Mouse (Mus musculus) neural tube, embryonic 14.5 days (tissue): ENCODE measurements around the gene Bach2. TPM values are rescaled to one million over a fixed set of nuclear protein-coding genes. Genes with fewer than 3 reads are reported as not detected.

ENCODE experiments used
- ATAC-seq: fragments of 200-750 bp; cut with Nextera tagmentation; 2 replicates; pipeline ENCODE4 v1.8.0; 2017; ENCODE audit warnings: low read depth, mild to moderate bottlenecking, moderate TSS enrichment, moderate library complexity
- H3K27ac ChIP-seq: fragments of 300-500 bp; sonication (generic); 2 replicates; pipeline ENCODE4 v1.5.1; 2014; ENCODE audit warnings: low read depth, mild to moderate bottlenecking, control low read depth, low read length, moderate library complexity, mixed read lengths
- H3K27me3 ChIP-seq: fragments of 300-500 bp; sonication (generic); 2 replicates; pipeline ENCODE4 v1.6.1; 2014; ENCODE audit warnings: low read length; ENCODE audit not compliant: control insufficient read depth, insufficient read depth
- H3K36me3 ChIP-seq: fragments of 300-500 bp; sonication (generic); 2 replicates; pipeline ENCODE4 v1.6.1; 2014; ENCODE audit warnings: low read length, mixed read lengths; ENCODE audit not compliant: control insufficient read depth, insufficient read depth
- H3K4me1 ChIP-seq: fragments of 300-500 bp; sonication (generic); 2 replicates; pipeline ENCODE4 v1.6.1; 2014; ENCODE audit warnings: low read length; ENCODE audit not compliant: control insufficient read depth, insufficient read depth
- H3K4me2 ChIP-seq: fragments of 300-500 bp; sonication (generic); 2 replicates; pipeline ENCODE4 v1.6.1; 2014; ENCODE audit warnings: mild to moderate bottlenecking, low read depth, low read length, control low read depth
- H3K4me3 ChIP-seq: fragments of 300-500 bp; sonication (generic); 2 replicates; pipeline ENCODE4 v1.5.1; 2014; ENCODE audit warnings: low read depth, low read length, control low read depth, mixed read lengths
- H3K9ac ChIP-seq: fragments of 300-500 bp; sonication (generic); replicated peaks from 2 replicates; pipeline ENCODE4 v1.6.1; 2014; ENCODE audit warnings: low read depth, mild to moderate bottlenecking, control low read depth, low read length, mixed read lengths
- H3K9me3 ChIP-seq: fragments of 300-500 bp; sonication (generic); 2 replicates; pipeline ENCODE4 v1.6.1; 2016; ENCODE audit warnings: low read length; ENCODE audit not compliant: control insufficient read depth
- WGBS: fragments of 180-500 bp; shearing (Covaris S2); extraction: QIAGEN DNeasy Blood & Tissue Kit; methylation state at CpG from one replicate; pipeline ENCODE4 v1.1.7; 2014; 5-methylcytosine and 5-hydroxymethylcytosine counted together
- polyA plus RNA-seq: library from polyadenylated mRNA; unstranded; fragments of >200 nt; fragmentation: Nextera tagmentation; extraction: Ambion mirVana; gene quantifications from 2 replicates; pipeline ENCODE4 v1.2.1, GENCODE M21; 2014

Gene Bach2
- polyA plus RNA-seq, 1 experiment from 2014 or later = 32.4 TPM

DNA sequence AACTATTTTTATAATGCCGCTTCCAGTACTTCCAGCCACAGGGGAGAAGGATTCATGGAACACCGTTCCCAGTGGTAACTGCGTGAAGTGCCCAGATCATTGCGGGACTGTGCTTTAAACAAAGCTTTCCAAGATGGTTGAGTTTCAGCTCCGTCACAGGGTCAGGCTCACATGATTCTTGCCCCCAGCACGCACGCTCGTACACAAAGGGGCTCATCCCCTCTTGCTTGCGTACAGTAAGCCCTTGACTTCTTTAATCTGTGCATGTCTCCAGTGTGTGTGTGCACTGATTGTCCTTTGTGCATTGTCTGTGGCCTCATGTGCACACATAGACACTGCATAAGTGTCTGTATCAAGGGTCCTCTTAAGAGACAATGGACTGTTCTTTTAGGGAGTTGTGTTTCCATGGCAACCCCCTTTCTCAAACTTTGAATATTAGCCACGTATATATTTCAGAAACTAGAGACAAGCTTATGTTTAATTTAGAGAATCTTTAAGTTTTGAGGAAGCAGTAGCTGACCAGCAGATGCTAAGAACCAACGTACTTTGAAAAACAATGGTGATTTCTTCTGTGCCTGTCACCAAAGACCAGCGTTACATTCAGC, 119.5 kb downstream of the Bach2 start:
- H3K27ac ChIP-seq = peak overlapping the region; percentile 78
- H3K27me3 ChIP-seq = no peaks in the 10 kb centered on the region
- H3K4me1 ChIP-seq = peaks cover 32% of the 10 kb centered on the region
- H3K36me3 ChIP-seq = no peaks in the 10 kb centered on the region
- 26% methylated on average over 12 of the region's 12 CpGs for WGBS
- no peak overlapping the region for H3K9ac ChIP-seq
- ATAC-seq = no peak
- peak overlapping the region; percentile 17; the same call in 1 of the 2 replicates for H3K4me2 ChIP-seq
- H3K9me3 ChIP-seq = no peaks in the 10 kb centered on the region
- no peak overlapping the region for H3K4me3 ChIP-seq

DNA sequence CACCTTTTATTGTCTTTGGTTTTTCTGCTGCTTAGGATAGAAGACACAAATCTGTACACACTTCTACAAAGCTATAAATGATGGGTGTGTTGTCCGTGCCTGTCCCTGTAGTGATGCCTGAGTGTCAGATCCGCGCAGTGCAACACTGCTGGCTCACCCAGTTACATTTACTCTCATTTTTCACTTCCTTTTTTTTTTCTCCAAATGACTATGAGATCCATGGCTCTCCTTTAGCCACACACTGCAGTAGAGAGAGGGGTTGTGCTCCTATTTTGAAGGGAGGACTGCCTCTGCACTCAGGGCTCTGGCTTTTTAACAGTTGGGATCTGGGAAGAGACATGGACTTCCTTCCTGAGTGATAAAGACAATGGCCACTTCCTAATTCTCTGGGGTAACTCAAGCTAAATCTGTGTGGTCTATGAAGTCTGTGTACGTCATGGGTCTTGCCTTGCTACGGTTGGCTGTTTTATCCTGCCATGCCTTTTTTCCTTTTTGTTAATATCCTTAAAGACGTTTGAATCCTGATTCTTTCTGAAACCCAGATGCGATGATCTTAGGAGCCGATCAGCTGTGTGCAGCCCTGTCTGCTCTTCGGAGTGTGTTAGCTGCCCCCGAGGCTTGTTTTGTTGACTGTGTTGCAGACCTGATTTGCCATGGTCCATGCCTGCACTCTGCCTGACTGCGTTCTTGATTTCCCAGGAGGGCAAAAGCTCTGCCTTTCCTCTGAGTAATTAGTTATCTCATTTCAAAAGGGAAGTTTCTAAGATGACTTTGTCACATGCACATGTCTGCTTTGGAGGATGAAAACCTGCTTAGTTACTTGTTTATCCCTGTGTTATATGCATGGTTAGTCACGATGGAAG, 120.2 kb downstream of the Bach2 start:
- Histone ChIP-seq H3K4me1 (peaks cover 35% of the 10 kb centered on the region), H3K27ac (peak overlapping the region; percentile 78), H3K27me3 (no peaks in the 10 kb centered on the region), H3K4me3 (no peak overlapping the region), H3K4me2 (peak overlapping the region; percentile 17; the same call in 1 of the 2 replicates), H3K36me3 (no peaks in the 10 kb centered on the region), H3K9me3 (no peaks in the 10 kb centered on the region), H3K9ac (no peak overlapping the region)
- peak; percentile 82 for ATAC-seq
- WGBS = 20% methylated on average over 12 of the region's 12 CpGs

DNA sequence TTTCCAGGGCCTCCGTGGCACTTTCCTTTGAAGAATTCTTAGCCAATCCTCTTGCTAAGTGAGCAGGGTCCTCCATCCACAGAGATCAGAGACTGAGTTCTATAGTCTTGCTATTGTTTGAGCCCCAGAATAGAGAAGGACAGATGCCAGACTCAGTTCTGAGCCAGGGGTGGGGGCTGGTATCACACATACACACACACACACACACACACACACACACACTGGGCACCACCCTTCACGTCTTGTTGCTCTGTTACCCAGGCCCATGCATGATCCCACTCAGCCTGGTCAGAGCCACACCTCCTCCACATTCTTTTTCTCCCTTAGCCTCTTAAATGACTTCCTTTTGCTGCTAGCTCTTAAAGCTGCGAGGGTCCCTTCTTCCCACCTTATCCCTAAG, 121.0 kb downstream of the Bach2 start:
- Histone ChIP-seq H3K9ac (no peak overlapping the region), H3K27ac (peak overlapping the region; percentile 78), H3K4me1 (peaks cover 36% of the 10 kb centered on the region), H3K27me3 (no peaks in the 10 kb centered on the region), H3K9me3 (no peaks in the 10 kb centered on the region), H3K4me2 (no peak overlapping the region), H3K36me3 (no peaks in the 10 kb centered on the region), H3K4me3 (no peak overlapping the region)
- ATAC-seq = peak; percentile 26; the same call in 1 of the 2 replicates
- 37% methylated on average over 3 of the region's 3 CpGs for WGBS

- Histone ChIP-seq H3K4me2 (no peak overlapping the region), H3K4me1 (peaks cover 40% of the 10 kb centered on the region), H3K9me3 (no peaks in the 10 kb centered on the region), H3K9ac (no peak overlapping the region), H3K4me3 (no peak overlapping the region), H3K27me3 (no peaks in the 10 kb centered on the region), H3K27ac (0 out of 2 replicates have a peak overlapping the region, but pooled peaks have one; percentile 16), H3K36me3 (no peaks in the 10 kb centered on the region)
- WGBS = 86% methylated on average over 5 of the region's 5 CpGs
- ATAC-seq = no peak
Observed at GRCm38 (mm10) chr4:32360496-32360895, 121.9 kb downstream of the Bach2 start.

GRCm38 (mm10) chr4:32363488-32363984, 124.9 kb downstream of the Bach2 start:
- H3K4me3 ChIP-seq = no peak overlapping the region
- no peak overlapping the region for H3K4me2 ChIP-seq
- H3K9me3 ChIP-seq = no peaks in the 10 kb centered on the region
- 70% methylated on average over 14 of the region's 14 CpGs for WGBS
- H3K9ac ChIP-seq = no peak overlapping the region
- no peaks in the 10 kb centered on the region for H3K27me3 ChIP-seq
- peaks cover 38% of the 10 kb centered on the region for H3K4me1 ChIP-seq
- ATAC-seq = no peak
- H3K27ac ChIP-seq = no peak overlapping the region
- H3K36me3 ChIP-seq = no peaks in the 10 kb centered on the region

- WGBS = 28% methylated on average over 13 of the region's 13 CpGs
Observed at GRCm38 (mm10) chr4:32365144-32365907, 126.7 kb downstream of the Bach2 start.

GRCm38 (mm10) chr4:32366176-32366575, 127.6 kb downstream of the Bach2 start:
- Histone ChIP-seq H3K27ac (peak overlapping the region; percentile 60), H3K4me1 (peaks cover 39% of the 10 kb centered on the region), H3K4me2 (no peak overlapping the region), H3K36me3 (no peaks in the 10 kb centered on the region), H3K9me3 (no peaks in the 10 kb centered on the region), H3K4me3 (no peak overlapping the region), H3K9ac (no peak overlapping the region), H3K27me3 (no peaks in the 10 kb centered on the region)
- ATAC-seq = no peak
- 73% methylated on average over 2 of the region's 2 CpGs for whole genome bisulfite sequencing

More at GRCm38 (mm10) chr4:32365144-32365907, 126.7 kb downstream of the Bach2 start:
- ATAC-seq = no peak
- peak overlapping the region; percentile 28; the same call in 1 of the 2 replicates for H3K9ac ChIP-seq
- no peak overlapping the region for H3K4me2 ChIP-seq
- peak overlapping the region; percentile 60 for H3K27ac ChIP-seq
- H3K27me3 ChIP-seq = no peaks in the 10 kb centered on the region
- peaks cover 36% of the 10 kb centered on the region for H3K4me1 ChIP-seq
- no peaks in the 10 kb centered on the region for H3K36me3 ChIP-seq
- H3K4me3 ChIP-seq = no peak overlapping the region
- no peaks in the 10 kb centered on the region for H3K9me3 ChIP-seq

- 17% methylated on average over 8 of the region's 8 CpGs for WGBS
- peaks cover 52% of the 10 kb centered on the region for H3K4me1 ChIP-seq
- H3K27ac ChIP-seq = no peak overlapping the region; the same call in 1 of the 2 replicates
- peak overlapping the region; percentile 15; the same call in 1 of the 2 replicates for H3K4me2 ChIP-seq
- peak; percentile 66; the same call in 1 of the 2 replicates for ATAC-seq
- no peaks in the 10 kb centered on the region for H3K9me3 ChIP-seq
- H3K36me3 ChIP-seq = no peaks in the 10 kb centered on the region
- H3K27me3 ChIP-seq = no peaks in the 10 kb centered on the region
- no peak overlapping the region for H3K4me3 ChIP-seq
- no peak overlapping the region for H3K9ac ChIP-seq
Observed at GRCm38 (mm10) chr4:32368345-32368744, 129.7 kb downstream of the Bach2 start.
